Mouse (Mus musculus): ENCODE data around the gene Txnrd2. TPM values are rescaled to one million over a fixed set of nuclear protein-coding genes. Genes with fewer than 3 reads are reported as not detected.

Gene Txnrd2
- total RNA-seq, 2 experiments from 2014 or later, result 12.5 to 23.0 TPM

GRCm38 (mm10) chr16:18392469-18393426 lies 33.4 kb upstream of the Txnrd2 start:
- ATAC-seq (replicated peaks; ENCODE audit: poor library complexity), result peak; percentile 73

- no peak for ATAC-seq (replicated peaks; ENCODE audit: poor library complexity)
These were observed 32.6 kb upstream of the Txnrd2 start for GRCm38 (mm10) chr16:18393595-18393994.

GRCm38 (mm10) chr16:18394056-18394455 lies 32.1 kb upstream of the Txnrd2 start:
- no peak for ATAC-seq (replicated peaks; ENCODE audit: poor library complexity)

- no peak for ATAC-seq (replicated peaks; ENCODE audit: poor library complexity)
These were observed 31.2 kb upstream of the Txnrd2 start for GRCm38 (mm10) chr16:18394777-18395619.

- ATAC-seq (replicated peaks; ENCODE audit: poor library complexity), result no peak
These were observed 30.6 kb upstream of the Txnrd2 start for GRCm38 (mm10) chr16:18395620-18396036.

GRCm38 (mm10) chr16:18396201-18396600 lies 30.0 kb upstream of the Txnrd2 start:
- ATAC-seq (replicated peaks; ENCODE audit: poor library complexity), result no peak

GRCm38 (mm10) chr16:18396791-18397621 lies 29.2 kb upstream of the Txnrd2 start:
- no peak for ATAC-seq (replicated peaks; ENCODE audit: poor library complexity)

GRCm38 (mm10) chr16:18400028-18400427 lies 26.2 kb upstream of the Txnrd2 start:
- ATAC-seq (replicated peaks; ENCODE audit: poor library complexity), result no peak

GRCm38 (mm10) chr16:18400472-18401216 lies 25.5 kb upstream of the Txnrd2 start:
- no peak for ATAC-seq (replicated peaks; ENCODE audit: poor library complexity)

GRCm38 (mm10) chr16:18403285-18403684 lies 22.9 kb upstream of the Txnrd2 start:
- no peak for ATAC-seq (replicated peaks; ENCODE audit: poor library complexity)

- ATAC-seq (replicated peaks; ENCODE audit: poor library complexity), result peak; percentile 56
These were observed 20.9 kb upstream of the Txnrd2 start for GRCm38 (mm10) chr16:18405091-18405854.

- ATAC-seq (replicated peaks; ENCODE audit: poor library complexity), result no peak
These were observed 20.3 kb upstream of the Txnrd2 start for GRCm38 (mm10) chr16:18405876-18406275.

GRCm38 (mm10) chr16:18406293-18406692 lies 19.9 kb upstream of the Txnrd2 start:
- peak; percentile 81 for ATAC-seq (replicated peaks; ENCODE audit: poor library complexity)

GRCm38 (mm10) chr16:18407912-18408311 lies 18.3 kb upstream of the Txnrd2 start:
- no peak for ATAC-seq (replicated peaks; ENCODE audit: poor library complexity)

- no peak for ATAC-seq (replicated peaks; ENCODE audit: poor library complexity)
These were observed 16.4 kb upstream of the Txnrd2 start for GRCm38 (mm10) chr16:18409776-18410175.

- ATAC-seq (replicated peaks; ENCODE audit: poor library complexity), result no peak
These were observed 15.8 kb upstream of the Txnrd2 start for GRCm38 (mm10) chr16:18410418-18410817.

GRCm38 (mm10) chr16:18411026-18411649 lies 15.0 kb upstream of the Txnrd2 start:
- ATAC-seq (replicated peaks; ENCODE audit: poor library complexity), result no peak

- ATAC-seq (replicated peaks; ENCODE audit: poor library complexity), result peak; percentile 59
These were observed 14.2 kb upstream of the Txnrd2 start for GRCm38 (mm10) chr16:18411802-18412476.

All from megakaryocyte progenitor cell, adult 5-6 weeks (primary cell).